Mouse (Mus musculus) G1E (cell line): ENCODE results near the gene Ak2.

ENCODE experiments used
- CTCF ChIP-seq: IDR thresholded peaks from 2 replicates; pipeline ENCODE4 v1.5.1; 2012; ENCODE audit warnings: low read depth, low read length, inconsistent platforms, mixed read lengths
- GATA1 ChIP-seq: IDR thresholded peaks from 2 replicates; pipeline ENCODE4 v1.6.1; 2012; ENCODE audit warnings: borderline replicate concordance, low read length, inconsistent platforms, mixed read lengths
- GATA2 ChIP-seq: IDR thresholded peaks from 2 replicates; pipeline ENCODE4 v1.6.1; 2012; ENCODE audit warnings: low read depth, low read length, inconsistent platforms, borderline replicate concordance
- POLR2AphosphoS5 ChIP-seq: IDR thresholded peaks from 2 replicates; pipeline ENCODE4 v1.6.1; 2012; ENCODE audit warnings: low read depth, low read length, inconsistent platforms; ENCODE audit not compliant: insufficient replicate concordance
- TAL1 ChIP-seq: conservative IDR thresholded peaks from 2 replicates; pipeline ENCODE4 v1.6.1; 2012; ENCODE audit warnings: low read depth, low read length, inconsistent platforms, mixed read lengths

- TF ChIP-seq CTCF, result no peak
- no peak for TF ChIP-seq GATA1
- no peak for TF ChIP-seq POLR2AphosphoS5
- TF ChIP-seq GATA2, result no peak
- no peak for TF ChIP-seq TAL1
These were observed 68.2 kb downstream of the Ak2 start for GRCm38 (mm10) chr4:129059922-129060321.
